ENCODE assay signal across 13 mouse cellular contexts in genomic region chr11:121064197-121064596, GRCm38 (mm10). TPM values are rescaled to one million over a fixed set of nuclear protein-coding genes. Genes with fewer than 3 reads are reported as not detected.
DNase-seq lines count a peak whose midpoint lies in the region; ATAC-seq and TF ChIP-seq lines count a peak whose summit lies in the region.
"Had no signal": no experiment of that assay in that cellular context is flagged by ENCODE, and none has a peak within 500 bp of the region (broad histone marks: within the 10 kb centered on the region; RNA-seq: fewer than 3 reads in every experiment).

No protein-coding gene starts in this region.

- no peaks in the 10 kb centered on the region for H3K9me3 ChIP-seq in kidney, embryonic 14.5 days (ENCODE audit: control insufficient read depth, low read length)
- no peaks in the 10 kb centered on the region for H3K9me3 ChIP-seq in kidney, embryonic 15.5 days (replicated peaks)
- H3K9me3 ChIP-seq: forebrain, embryonic 10.5 days; liver, embryonic 15.5 days had no signal

- peak; percentile 11; the same call in 1 of the 2 replicates for TF ChIP-seq CTCF in spleen, adult 2 months (IDR thresholded peaks at IDR 0.05; ENCODE audit: extremely low read depth, insufficient read depth, insufficient read length, insufficient replicate concordance)
- TF ChIP-seq CTCF in bone marrow, adult 2 months (IDR thresholded peaks at IDR 0.05; ENCODE audit: control insufficient read depth, insufficient read depth, low read length): peak; percentile 8; the same call in 1 of the 2 replicates

- no peak for TF ChIP-seq POLR2A in spleen, adult 2 months (IDR thresholded peaks at IDR 0.05; ENCODE audit: low read depth, low read length)
- TF ChIP-seq POLR2A in bone marrow, adult 2 months (IDR thresholded peaks at IDR 0.05; ENCODE audit: borderline replicate concordance, control insufficient read depth, low read depth, low read length): no peak

- DNase-seq in spleen, adult 2 months (ENCODE audit: low read depth in 1 of 2, low spot score in 2 of 2): no peak
- no peak for DNase-seq in spleen, adult 18-20 months
- DNase-seq in left cerebral cortex, adult 11 months (ENCODE audit: low spot score): no peak
- DNase-seq in layer of hippocampus, adult 11-12 months (ENCODE audit: low spot score): no peak
- no peak for DNase-seq in layer of hippocampus, adult 9-11 months
- DNase-seq: embryo, embryonic 11 days; gastrocnemius, postnatal 36 days; heart, postnatal 4 days had no signal

- H3K9ac ChIP-seq in kidney, embryonic 14.5 days (ENCODE audit: low read depth, low read length): no peak overlapping the region
- H3K9ac ChIP-seq in kidney, embryonic 15.5 days: no peak overlapping the region
- H3K9ac ChIP-seq: liver, embryonic 15.5 days had no signal

- H3K36me3 ChIP-seq in kidney, embryonic 14.5 days (ENCODE audit: control insufficient read depth, insufficient read depth, low read length): no peaks in the 10 kb centered on the region
- H3K36me3 ChIP-seq in kidney, embryonic 15.5 days: no peaks in the 10 kb centered on the region
- no peaks in the 10 kb centered on the region for H3K36me3 ChIP-seq in spleen, adult 2 months (ENCODE audit: control insufficient read depth, insufficient read depth, low read length)
- H3K36me3 ChIP-seq: forebrain, embryonic 10.5 days; liver, embryonic 15.5 days had no signal

- no peak overlapping the region for H3K4me3 ChIP-seq in kidney, embryonic 14.5 days (ENCODE audit: low read length)
- no peak overlapping the region for H3K4me3 ChIP-seq in kidney, embryonic 15.5 days (replicated peaks)
- H3K4me3 ChIP-seq in spleen, adult 2 months (ENCODE audit: extremely low read depth, insufficient read depth, insufficient read length): no peak overlapping the region
- no peak overlapping the region for H3K4me3 ChIP-seq in bone marrow, adult 2 months (replicated peaks; ENCODE audit: control insufficient read depth, low read depth, low read length)
- H3K4me3 ChIP-seq: forebrain, embryonic 10.5 days; liver, embryonic 15.5 days had no signal

- H3K4me1 ChIP-seq in kidney, embryonic 14.5 days (ENCODE audit: control insufficient read depth, insufficient read depth, low read length): 0 out of 2 replicates have a peak, but pooled peaks cover 3% of the 10 kb centered on the region
- H3K4me1 ChIP-seq in kidney, embryonic 15.5 days: no peaks in the 10 kb centered on the region
- no peaks in the 10 kb centered on the region for H3K4me1 ChIP-seq in spleen, adult 2 months (ENCODE audit: control insufficient read depth, insufficient read depth, insufficient read length)
- no peaks in the 10 kb centered on the region for H3K4me1 ChIP-seq in bone marrow, adult 2 months (ENCODE audit: control insufficient read depth, insufficient read depth, low read length)
- H3K4me1 ChIP-seq: forebrain, embryonic 10.5 days; liver, embryonic 15.5 days had no signal

- WGBS in kidney, embryonic 14.5 days: 69% methylated on average over 3 of the region's 3 CpGs
- WGBS in kidney, embryonic 15.5 days: 70% methylated on average over 3 of the region's 3 CpGs
- WGBS in spleen, adult 2 months: 50% methylated on average over 3 of the region's 3 CpGs
- WGBS in bone marrow, adult 2 months: 55% methylated on average over 3 of the region's 3 CpGs

- no peak overlapping the region for H3K4me2 ChIP-seq in kidney, embryonic 14.5 days (replicated peaks; ENCODE audit: low read depth, low read length)
- no peak overlapping the region for H3K4me2 ChIP-seq in kidney, embryonic 15.5 days
- H3K4me2 ChIP-seq: liver, embryonic 15.5 days had no signal

- no peaks in the 10 kb centered on the region for H3K27me3 ChIP-seq in kidney, embryonic 14.5 days (ENCODE audit: control insufficient read depth, insufficient read depth, low read length)
- H3K27me3 ChIP-seq in kidney, embryonic 15.5 days: no peaks in the 10 kb centered on the region
- no peaks in the 10 kb centered on the region for H3K27me3 ChIP-seq in spleen, adult 2 months (ENCODE audit: control insufficient read depth, insufficient read depth, low read length)
- H3K27me3 ChIP-seq: liver, embryonic 15.5 days had no signal

- H3K27ac ChIP-seq in kidney, embryonic 14.5 days (ENCODE audit: low read depth, low read length): no peak overlapping the region
- H3K27ac ChIP-seq in kidney, embryonic 15.5 days: no peak overlapping the region
- H3K27ac ChIP-seq in spleen, adult 2 months (ENCODE audit: insufficient read depth, low read length): no peak overlapping the region
- no peak overlapping the region for H3K27ac ChIP-seq in bone marrow, adult 2 months (ENCODE audit: control insufficient read depth, insufficient read depth, low read depth, low read length, poor library complexity)
- H3K27ac ChIP-seq: forebrain, embryonic 10.5 days; liver, embryonic 15.5 days had no signal

- 0 out of 2 replicates have a peak, but pooled peaks have one; percentile 60 for ATAC-seq in kidney, embryonic 14.5 days (ENCODE audit: low FRiP score, low TSS enrichment)
- no peak for ATAC-seq in kidney, embryonic 15.5 days (replicated peaks; ENCODE audit: low FRiP score)

RNA-seq across cellular contexts. Expression of gene Sectm1b, which starts 0.8 kb away (rescaled TPM):
- not detected in 2 replicates for polyA plus RNA-seq in kidney, embryonic 14.5 days (2014; fragmentation: Nextera tagmentation; extraction: Ambion mirVana)
- 0.06 TPM in 1 of 2 replicates, not detected in the other for polyA plus RNA-seq in kidney, embryonic 15.5 days (2015; fragmentation: Nextera tagmentation; extraction: Ambion mirVana)
- not detected in 2 replicates for polyA plus RNA-seq in spleen, adult 2 months (2012; rRNA removed)
- polyA plus RNA-seq in bone marrow, adult 2 months (2011; ENCODE audit: insufficient read depth, insufficient read length, low replicate concordance, missing spikeins): not detected in 2 replicates
- polyA plus RNA-seq: forebrain, embryonic 10.5 days had no signal

RNA-seq across cellular contexts. Expression of gene Sectm1a, which starts 16.8 kb away (rescaled TPM):
- polyA plus RNA-seq in kidney, embryonic 14.5 days (2014; fragmentation: Nextera tagmentation; extraction: Ambion mirVana): 0.22 and 0.26 TPM in 2 replicates
- 0.34 TPM in 1 of 2 replicates, not detected in the other for polyA plus RNA-seq in kidney, embryonic 15.5 days (2015; fragmentation: Nextera tagmentation; extraction: Ambion mirVana)
- polyA plus RNA-seq in spleen, adult 2 months (2012; rRNA removed): 5.0 and 8.9 TPM in 2 replicates
- polyA plus RNA-seq in bone marrow, adult 2 months (2011; ENCODE audit: insufficient read depth, insufficient read length, low replicate concordance, missing spikeins): not detected in 2 replicates
- polyA plus RNA-seq: forebrain, embryonic 10.5 days had no signal

RNA-seq across cellular contexts. Expression of gene Cd7, which starts 25.0 kb away (rescaled TPM):
- not detected in 2 replicates for polyA plus RNA-seq in kidney, embryonic 14.5 days (2014; fragmentation: Nextera tagmentation; extraction: Ambion mirVana)
- 0.28 and 0.31 TPM in 2 replicates for polyA plus RNA-seq in kidney, embryonic 15.5 days (2015; fragmentation: Nextera tagmentation; extraction: Ambion mirVana)
- polyA plus RNA-seq in spleen, adult 2 months (2012; rRNA removed): 63.0 and 79.5 TPM in 2 replicates
- polyA plus RNA-seq in bone marrow, adult 2 months (2011; ENCODE audit: insufficient read depth, insufficient read length, low replicate concordance, missing spikeins): 1.7 and 3.6 TPM in 2 replicates
- polyA plus RNA-seq: forebrain, embryonic 10.5 days had no signal

RNA-seq across cellular contexts. Expression of gene Tex19.2, which starts 54.3 kb away (rescaled TPM):
- not detected in 2 replicates for polyA plus RNA-seq in kidney, embryonic 14.5 days (2014; fragmentation: Nextera tagmentation; extraction: Ambion mirVana)
- polyA plus RNA-seq in kidney, embryonic 15.5 days (2015; fragmentation: Nextera tagmentation; extraction: Ambion mirVana): not detected in 2 replicates
- not detected in 2 replicates for polyA plus RNA-seq in spleen, adult 2 months (2012; rRNA removed)
- not detected in 2 replicates for polyA plus RNA-seq in bone marrow, adult 2 months (2011; ENCODE audit: insufficient read depth, insufficient read length, low replicate concordance, missing spikeins)

Comparison
In these comparisons a context has a peak if more than half of its experiments do, and no peak if none do; other contexts are left out.
1. RNA of gene Cd7, which starts 25.0 kb away (polyA plus RNA-seq): 63.0 to 79.5 TPM in spleen, adult 2 months; 1.7 to 3.6 TPM in bone marrow, adult 2 months, 0.28 to 0.31 TPM in kidney, embryonic 15.5 days and not detected in kidney, embryonic 14.5 days; every median in the first group is over 10 times any median in the second.